Mouse (Mus musculus) lung, adult 18-20 months (tissue): Measurements from ENCODE around the gene Mfsd4a.
A peak's percentile ranks its signal among the peaks of the same experiment; 100 is the strongest.

Experiments
- DNase-seq, 2 experiments: peaks; one replicate each; pipeline ENCODE4 v3.0.0; 2022; ENCODE audit warnings: mixed read lengths in 2 of 2

Gene Mfsd4a

GRCm38 (mm10) chr1:132065475-132066172, 2.2 kb downstream of the Mfsd4a start:
- DNase-seq = no peak

- DNase-seq = no peak
These were observed 2.9 kb downstream of the Mfsd4a start for GRCm38 (mm10) chr1:132065001-132065400.

- DNase-seq = no peak
These were observed 4.8 kb downstream of the Mfsd4a start for GRCm38 (mm10) chr1:132063096-132063495.

- no peak for DNase-seq
These were observed 5.9 kb downstream of the Mfsd4a start for GRCm38 (mm10) chr1:132061750-132062541.

- no peak for DNase-seq
These were observed 7.7 kb downstream of the Mfsd4a start for GRCm38 (mm10) chr1:132060036-132060769.

GRCm38 (mm10) chr1:132058558-132058957, 9.3 kb downstream of the Mfsd4a start:
- DNase-seq = no peak

GRCm38 (mm10) chr1:132055054-132055664, 12.7 kb downstream of the Mfsd4a start:
- peak; percentile 61 to 73 for DNase-seq

GRCm38 (mm10) chr1:132054387-132054786, 13.5 kb downstream of the Mfsd4a start:
- no peak for DNase-seq

- DNase-seq = no peak
These were observed 16.1 kb downstream of the Mfsd4a start for GRCm38 (mm10) chr1:132051746-132052145.

GRCm38 (mm10) chr1:132046143-132046735, 21.6 kb downstream of the Mfsd4a start:
- peak; percentile 48 to 69 for DNase-seq

GRCm38 (mm10) chr1:132043759-132044158, 24.1 kb downstream of the Mfsd4a start:
- DNase-seq = no peak

- DNase-seq = peak; percentile 40 to 55
These were observed 27.7 kb downstream of the Mfsd4a start for GRCm38 (mm10) chr1:132040201-132040621.

- no peak for DNase-seq
These were observed 29.1 kb downstream of the Mfsd4a start for GRCm38 (mm10) chr1:132038753-132039152.

- DNase-seq = no peak
These were observed 30.1 kb downstream of the Mfsd4a start for GRCm38 (mm10) chr1:132037746-132038145.

- DNase-seq = no peak
These were observed 35.7 kb downstream of the Mfsd4a start for GRCm38 (mm10) chr1:132032172-132032571.

GRCm38 (mm10) chr1:132030574-132030973, 37.3 kb downstream of the Mfsd4a start:
- no peak for DNase-seq

- no peak for DNase-seq
These were observed 39.4 kb downstream of the Mfsd4a start for GRCm38 (mm10) chr1:132028413-132028812.

- no peak for DNase-seq
These were observed 39.9 kb downstream of the Mfsd4a start for GRCm38 (mm10) chr1:132027978-132028377.

- no peak for DNase-seq
These were observed 40.8 kb downstream of the Mfsd4a start for GRCm38 (mm10) chr1:132026925-132027646.

GRCm38 (mm10) chr1:132022107-132022506, 45.8 kb downstream of the Mfsd4a start:
- no peak for DNase-seq

GRCm38 (mm10) chr1:132019876-132020275, 48.0 kb downstream of the Mfsd4a start:
- DNase-seq = no peak

- DNase-seq = no peak
These were observed 51.2 kb downstream of the Mfsd4a start for GRCm38 (mm10) chr1:132016691-132017090.
